Mouse (Mus musculus): ENCODE results near the gene Lamtor2. TPM values are rescaled to one million over a fixed set of nuclear protein-coding genes. Genes with fewer than 3 reads are reported as not detected.
A peak's percentile ranks its signal among the peaks of the same experiment; 100 is the strongest.

Lamtor2 gene
- total and polyA plus RNA-seq, 3 experiments: 125 to 188 TPM; not detected in 1

DNA sequence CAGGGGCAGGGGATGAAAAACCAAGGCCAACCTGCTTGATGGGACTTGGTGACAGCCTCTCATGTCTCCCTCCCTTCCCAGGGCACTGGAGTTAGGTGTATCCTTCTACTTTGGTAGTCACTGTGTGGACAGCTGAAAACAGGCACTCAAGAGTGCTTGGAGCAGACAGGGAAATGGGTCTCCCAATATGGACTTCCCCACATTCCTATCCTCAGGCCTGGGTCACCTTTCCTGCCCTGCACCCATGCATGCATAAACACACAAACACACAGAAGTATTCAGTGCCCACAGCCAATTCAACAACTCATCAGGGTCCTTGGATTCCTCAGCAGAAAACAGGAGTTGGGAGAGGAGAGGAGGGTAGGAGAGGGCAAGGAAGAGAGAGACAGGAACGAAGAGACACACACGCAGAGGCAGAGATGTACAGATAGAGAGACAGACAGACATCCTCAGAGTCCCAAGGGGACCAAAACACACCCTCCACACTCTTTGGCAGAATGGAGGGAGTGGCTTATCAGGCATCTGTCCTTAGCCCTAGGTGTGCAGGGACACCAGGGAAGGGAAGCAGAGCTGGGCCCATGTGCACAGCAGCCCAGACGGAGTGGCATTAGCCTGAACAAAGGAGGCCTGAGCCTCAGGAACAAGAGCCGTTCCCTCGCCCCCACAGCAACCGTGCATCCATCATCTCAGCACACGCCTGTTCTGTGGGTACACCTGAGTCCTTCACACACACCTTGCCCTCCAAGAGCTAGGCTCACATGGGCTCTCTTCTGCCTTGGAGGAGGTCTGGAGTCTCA lies 23.5 kb downstream of the Lamtor2 start:
- no peaks in the 10 kb centered on the region for H3K27me3 ChIP-seq (ENCODE audit: control insufficient read depth in 1 of 2, insufficient read depth in 2 of 2, low read length in 2 of 2)

DNA sequence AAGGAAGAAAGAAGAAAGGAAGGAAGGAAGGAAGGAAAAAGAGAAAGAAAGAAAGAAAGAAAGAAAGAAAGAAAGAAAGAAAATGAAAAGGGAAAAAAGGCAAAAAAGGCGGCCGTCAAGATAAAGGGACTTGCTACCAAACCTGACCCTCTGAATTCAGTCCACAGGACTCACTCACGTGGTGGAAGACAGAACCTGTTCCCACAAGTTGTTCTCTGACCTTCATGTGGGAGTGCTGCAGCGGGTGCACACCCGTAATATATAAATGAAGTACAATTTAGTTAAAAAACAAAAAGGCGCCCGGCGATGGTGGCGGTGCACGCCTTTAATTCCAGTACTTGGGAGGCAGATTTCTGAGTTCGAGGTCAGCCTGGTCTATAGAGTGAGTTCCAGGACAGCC lies 24.2 kb downstream of the Lamtor2 start:
- H3K9me3 ChIP-seq (replicated peaks; ENCODE audit: insufficient read depth, low read length): no peaks in the 10 kb centered on the region
- TF ChIP-seq ZKSCAN1 (IDR thresholded peaks at IDR 0.05; ENCODE audit: low read depth, low read length): no peak
- TF ChIP-seq POLR2AphosphoS2 (IDR thresholded peaks at IDR 0.05; ENCODE audit: low read length): no peak
- no peak for TF ChIP-seq TAL1 (IDR thresholded peaks at IDR 0.05; ENCODE audit: low read length)
- no peak for TF ChIP-seq RAD21 (IDR thresholded peaks at IDR 0.05; ENCODE audit: low read depth, low read length)
- no peak for TF ChIP-seq UBTF (IDR thresholded peaks at IDR 0.05; ENCODE audit: borderline replicate concordance, insufficient read depth, low read depth, low read length)
- H3K4me1 ChIP-seq (ENCODE audit: control insufficient read depth in 1 of 2, insufficient read depth in 2 of 2, low read length in 2 of 2): peaks cover 7 to 20% of the 10 kb centered on the region in 2 experiments

More for the DNA sequence above, 23.5 kb downstream of the Lamtor2 start:
- H3K79me2 ChIP-seq (ENCODE audit: control insufficient read depth, insufficient read depth, low read length, poor library complexity): peaks cover 12% of the 10 kb centered on the region
- H3K36me3 ChIP-seq (ENCODE audit: control insufficient read depth in 1 of 2, insufficient read depth in 2 of 2, low read length in 2 of 2): peaks cover 0 to 13% of the 10 kb centered on the region in 2 experiments; a peak in 2 of 4 replicates
- no peak overlapping the region for H3K27ac ChIP-seq (ENCODE audit: control insufficient read depth, low read depth, low read length)
- no peaks in the 10 kb centered on the region for H3K9me3 ChIP-seq (replicated peaks; ENCODE audit: insufficient read depth, low read length)
- H3K9ac ChIP-seq (ENCODE audit: control insufficient read depth, low read depth, low read length, poor library complexity, severe bottlenecking): no peak overlapping the region
- DNase-seq (ENCODE audit: low read depth, low spot score): no peak
- TF ChIP-seq GATA1 (IDR thresholded peaks at IDR 0.05; ENCODE audit: low read depth, low read length) (0 out of 2 replicates have a peak, but pooled peaks have one; percentile 10), ZC3H11A (IDR thresholded peaks at IDR 0.05; ENCODE audit: low read depth, low read length) (no peak), ZKSCAN1 (IDR thresholded peaks at IDR 0.05; ENCODE audit: low read depth, low read length) (no peak), CTCF (IDR thresholded peaks at IDR 0.05 in 2 of 3, conservative IDR thresholded peaks at IDR 0.05 in 1 of 3; ENCODE audit: control insufficient read depth in 1 of 3, insufficient read depth in 1 of 3, low read depth in 2 of 3, low read length in 3 of 3, poor library complexity in 1 of 3, severe bottlenecking in 1 of 3) (no peak), ELF1 (IDR thresholded peaks at IDR 0.05; ENCODE audit: low read depth, low read length) (no peak), MXI1 (IDR thresholded peaks at IDR 0.05; ENCODE audit: low read depth, low read length) (peak; percentile 26; the same call in 1 of the 2 replicates), POLR2AphosphoS2 (IDR thresholded peaks at IDR 0.05; ENCODE audit: low read length) (no peak), E2F4 (IDR thresholded peaks at IDR 0.05; ENCODE audit: borderline replicate concordance, low read depth, low read length) (no peak), BHLHE40 (IDR thresholded peaks at IDR 0.05; ENCODE audit: borderline replicate concordance, low read depth, low read length) (no peak), POLR2A (IDR thresholded peaks at IDR 0.05; ENCODE audit: control insufficient read depth in 1 of 2, insufficient read depth in 1 of 2, low read depth in 1 of 2, low read length in 2 of 2, poor library complexity in 1 of 2) (no peak; a peak in 1 of 4 replicates), MAX (IDR thresholded peaks at IDR 0.05; ENCODE audit: low read length) (no peak), EP300 (IDR thresholded peaks at IDR 0.05; ENCODE audit: low read depth in 1 of 2, low read length in 2 of 2) (no peak), SIN3A (IDR thresholded peaks at IDR 0.05; ENCODE audit: low read length) (peak; percentile 31; the same call in 1 of the 2 replicates), NELFE (IDR thresholded peaks at IDR 0.05; ENCODE audit: low read depth, low read length) (no peak)
- peaks cover 9 to 20% of the 10 kb centered on the region in 2 experiments for H3K4me1 ChIP-seq (ENCODE audit: control insufficient read depth in 1 of 2, insufficient read depth in 2 of 2, low read length in 2 of 2)
- H3K4me3 ChIP-seq (ENCODE audit: control insufficient read depth in 1 of 2, insufficient read depth in 1 of 2, low read depth in 2 of 2, low read length in 2 of 2): no peak overlapping the region

More for the DNA sequence above, 24.2 kb downstream of the Lamtor2 start:
- DNase-seq (ENCODE audit: low read depth, low spot score): no peak
- Histone ChIP-seq H3K9ac (ENCODE audit: control insufficient read depth, low read depth, low read length, poor library complexity, severe bottlenecking) (no peak overlapping the region), H3K4me3 (ENCODE audit: control insufficient read depth in 1 of 2, insufficient read depth in 1 of 2, low read depth in 2 of 2, low read length in 2 of 2) (no peak overlapping the region), H3K27ac (ENCODE audit: control insufficient read depth, low read depth, low read length) (no peak overlapping the region), H3K27me3 (ENCODE audit: control insufficient read depth in 1 of 2, insufficient read depth in 2 of 2, low read length in 2 of 2) (no peaks in the 10 kb centered on the region), H3K36me3 (ENCODE audit: control insufficient read depth in 1 of 2, insufficient read depth in 2 of 2, low read length in 2 of 2) (peaks cover 0 to 7% of the 10 kb centered on the region in 2 experiments; a peak in 2 of 4 replicates), H3K79me2 (ENCODE audit: control insufficient read depth, insufficient read depth, low read length, poor library complexity) (peaks cover 12% of the 10 kb centered on the region)

Data from MEL (cell line).